Mouse (Mus musculus) kidney, adult 11 months (tissue): ENCODE measurements around the gene Olfr92.
A peak's percentile ranks its signal among the peaks of the same experiment; 100 is the strongest.
"Not testable (repeated sequence)": the region's sequence is repeated elsewhere in the genome, so short reads cannot be mapped to it uniquely, and the experiment has no call there.

ENCODE experiments used
- DNase-seq: peaks from one replicate; pipeline ENCODE4 v3.0.0; 2022

The Olfr92 gene

GRCm38 (mm10) chr17:37119988-37120387, at the start of gene Olfr92:
Gene Olfr92 (minus strand): TSS chr17:37120088.
- no peak for DNase-seq

- no peak for DNase-seq
Observed at GRCm38 (mm10) chr17:37161394-37161793, 41.5 kb upstream of the Olfr92 start, which contains the start of gene Olfr93. Gene Olfr93 (minus strand): TSS chr17:37161494.

GRCm38 (mm10) chr17:37131366-37131765, 11.5 kb upstream of the Olfr92 start:
- not testable (repeated sequence) for DNase-seq

- DNase-seq: no peak
Observed at GRCm38 (mm10) chr17:37098178-37098577, 21.7 kb downstream of the Olfr92 start, which contains the start of gene Olfr91. Gene Olfr91 (minus strand): TSS chr17:37098278.

- DNase-seq: no peak
Observed at GRCm38 (mm10) chr17:37093289-37093688, 26.6 kb downstream of the Olfr92 start.

- DNase-seq: no peak
Observed at GRCm38 (mm10) chr17:37092198-37092597, 27.7 kb downstream of the Olfr92 start.

- DNase-seq: no peak
Observed at GRCm38 (mm10) chr17:37088399-37088798, 31.5 kb downstream of the Olfr92 start, which contains the start of gene Olfr90. Gene Olfr90 (minus strand): TSS chr17:37088499.

- no peak for DNase-seq
Observed at GRCm38 (mm10) chr17:37085545-37085944, 34.3 kb downstream of the Olfr92 start.

GRCm38 (mm10) chr17:37084632-37085031, 35.3 kb downstream of the Olfr92 start:
- DNase-seq: no peak

GRCm38 (mm10) chr17:37083327-37083726, 36.6 kb downstream of the Olfr92 start:
- no peak for DNase-seq

GRCm38 (mm10) chr17:37081659-37082058, 38.2 kb downstream of the Olfr92 start:
- DNase-seq: no peak

GRCm38 (mm10) chr17:37080119-37080518, 39.8 kb downstream of the Olfr92 start:
- peak; percentile 46 for DNase-seq

GRCm38 (mm10) chr17:37078990-37079389, 40.9 kb downstream of the Olfr92 start:
- DNase-seq: no peak

- DNase-seq: no peak
Observed at GRCm38 (mm10) chr17:37078193-37078592, 41.7 kb downstream of the Olfr92 start.

- no peak for DNase-seq
Observed at GRCm38 (mm10) chr17:37075766-37076165, 44.1 kb downstream of the Olfr92 start.

- no peak for DNase-seq
Observed at GRCm38 (mm10) chr17:37075181-37075580, 44.7 kb downstream of the Olfr92 start.

GRCm38 (mm10) chr17:37072730-37073276, 47.1 kb downstream of the Olfr92 start:
- DNase-seq: no peak

- no peak for DNase-seq
Observed at GRCm38 (mm10) chr17:37072080-37072729, 47.7 kb downstream of the Olfr92 start.

- no peak for DNase-seq
Observed at GRCm38 (mm10) chr17:37070121-37070520, 49.8 kb downstream of the Olfr92 start.

- DNase-seq: no peak
Observed at GRCm38 (mm10) chr17:37067861-37068260, 52.0 kb downstream of the Olfr92 start.

GRCm38 (mm10) chr17:37065993-37066392, 53.9 kb downstream of the Olfr92 start:
- no peak for DNase-seq

- DNase-seq: no peak
Observed at GRCm38 (mm10) chr17:37063686-37064495, 56.0 kb downstream of the Olfr92 start.

GRCm38 (mm10) chr17:37063063-37063462, 56.8 kb downstream of the Olfr92 start:
- no peak for DNase-seq
